Mouse (Mus musculus): ENCODE results near the gene Spata31d1a. TPM values are rescaled to one million over a fixed set of nuclear protein-coding genes. Genes with fewer than 3 reads are reported as not detected.

The Spata31d1a gene
- total RNA-seq, 1 experiment, result 2.2 TPM

- in situ Hi-C loops (cut with MboI; ENCODE audit: low sequenced_read_pairs in 2 of 2, unreplicated experiment in 2 of 2), result no loop called here
Measured at GRCm38 (mm10) chr13:59657781-59658180, 52.3 kb downstream of the Spata31d1a start.

DNA sequence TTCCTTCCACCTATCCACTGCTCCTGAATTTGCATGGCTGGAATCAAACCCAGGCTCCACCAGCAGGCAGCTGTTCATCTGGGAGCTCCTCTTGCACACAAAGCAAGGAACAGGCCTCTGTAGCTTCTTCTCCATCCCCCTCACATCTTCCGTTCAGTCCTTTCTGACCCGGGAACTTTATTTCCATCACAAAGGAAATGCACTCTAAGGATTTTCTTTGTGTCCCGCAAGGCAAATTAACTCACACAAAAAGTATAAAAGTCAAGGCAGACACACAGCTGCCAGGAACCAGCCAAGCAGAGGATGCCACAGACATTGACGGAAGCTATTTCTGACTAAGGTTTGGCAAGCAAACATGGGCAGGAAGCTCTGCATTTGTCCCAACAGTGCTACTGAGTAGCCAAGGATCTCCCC lies 53.1 kb downstream of the Spata31d1a start:
- Histone ChIP-seq H3K4me1 (ENCODE audit: control insufficient read depth in 2 of 2, insufficient read depth in 2 of 2, low read length in 2 of 2, poor library complexity in 1 of 2) (peaks cover 31 to 49% of the 10 kb centered on the region in 2 experiments), H3K36me3 (ENCODE audit: control insufficient read depth, insufficient read depth, low read length, poor library complexity, severe bottlenecking) (peaks cover 6% of the 10 kb centered on the region; the same call in 1 of the 2 replicates), H3K27ac (ENCODE audit: insufficient read depth, low read depth, low read length, poor library complexity, severe bottlenecking) (peak overlapping the region; percentile 97), H3K9me3 (ENCODE audit: control insufficient read depth, insufficient read depth, low read depth, low read length) (no peaks in the 10 kb centered on the region), H3K4me3 (ENCODE audit: insufficient read depth in 1 of 2, low read depth in 1 of 2, low read length in 2 of 2, poor library complexity in 1 of 2, severe bottlenecking in 1 of 2) (peak overlapping the region in 1 of 2 experiments; percentile 14; a peak in 1 of 4 replicates), H3K9ac (ENCODE audit: insufficient read depth, low read depth, low read length, poor library complexity, severe bottlenecking) (peak overlapping the region; percentile 46; the same call in 1 of the 2 replicates)
- peak; percentile 75 for DNase-seq (ENCODE audit: low read depth, low spot score)
- TF ChIP-seq MAFK (IDR thresholded peaks at IDR 0.05; ENCODE audit: insufficient read depth, low read depth, low read length), result peak; percentile 87
- TF ChIP-seq ZC3H11A (IDR thresholded peaks at IDR 0.05; ENCODE audit: borderline replicate concordance, low read depth, low read length), result no peak
- in situ Hi-C loops (cut with MboI; ENCODE audit: low sequenced_read_pairs in 2 of 2, unreplicated experiment in 2 of 2), result no loop called here

More at GRCm38 (mm10) chr13:59657781-59658180, 52.3 kb downstream of the Spata31d1a start:
- no peak overlapping the region for H3K4me3 ChIP-seq (ENCODE audit: insufficient read depth in 1 of 2, low read depth in 1 of 2, low read length in 2 of 2, poor library complexity in 1 of 2, severe bottlenecking in 1 of 2)
- peaks cover 34 to 51% of the 10 kb centered on the region in 2 experiments for H3K4me1 ChIP-seq (ENCODE audit: control insufficient read depth in 2 of 2, insufficient read depth in 2 of 2, low read length in 2 of 2, poor library complexity in 1 of 2)
- H3K9me3 ChIP-seq (ENCODE audit: control insufficient read depth, insufficient read depth, low read depth, low read length), result no peaks in the 10 kb centered on the region
- H3K36me3 ChIP-seq (ENCODE audit: control insufficient read depth, insufficient read depth, low read length, poor library complexity, severe bottlenecking), result peaks cover 9% of the 10 kb centered on the region; the same call in 1 of the 2 replicates
- no peak for DNase-seq (ENCODE audit: low read depth, low spot score)
- H3K9ac ChIP-seq (ENCODE audit: insufficient read depth, low read depth, low read length, poor library complexity, severe bottlenecking), result peak overlapping the region; percentile 1; the same call in 1 of the 2 replicates
- TF ChIP-seq ZNF384 (IDR thresholded peaks at IDR 0.05; ENCODE audit: low read depth, low read length) (no peak), HCFC1 (IDR thresholded peaks at IDR 0.05; ENCODE audit: borderline replicate concordance, insufficient read depth, low read length) (no peak), CHD2 (IDR thresholded peaks at IDR 0.05; ENCODE audit: low read depth, low read length) (no peak), MAFK (IDR thresholded peaks at IDR 0.05; ENCODE audit: insufficient read depth, low read depth, low read length) (no peak), ZC3H11A (IDR thresholded peaks at IDR 0.05; ENCODE audit: borderline replicate concordance, low read depth, low read length) (no peak)
- H3K27ac ChIP-seq (ENCODE audit: insufficient read depth, low read depth, low read length, poor library complexity, severe bottlenecking), result peak overlapping the region; percentile 97; the same call in 1 of the 2 replicates

DNA sequence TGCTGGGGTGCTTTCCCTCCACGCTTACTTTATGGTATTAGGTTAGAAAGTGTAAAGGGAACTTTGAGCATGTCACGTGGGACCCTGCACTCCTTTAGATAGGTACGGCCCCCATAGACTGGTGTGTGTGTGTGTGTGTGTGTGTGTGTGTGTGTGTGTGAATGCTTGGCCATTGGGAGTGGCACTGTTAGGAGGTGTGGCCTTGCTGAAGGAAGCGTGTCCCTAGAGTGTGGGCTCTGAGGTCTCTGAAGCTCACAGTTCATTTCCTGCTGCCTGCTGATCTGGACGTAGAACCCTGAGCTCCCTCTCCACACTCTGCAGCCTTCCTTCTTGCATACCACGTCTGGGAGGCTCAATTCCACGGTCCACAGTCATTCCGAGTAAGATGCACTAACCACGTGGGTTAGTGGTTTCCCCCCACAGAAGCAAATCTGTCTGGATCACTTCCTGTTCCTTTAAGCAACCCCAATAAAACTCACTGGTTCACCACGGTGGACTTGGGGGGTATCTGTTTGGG lies 53.8 kb downstream of the Spata31d1a start:
- Histone ChIP-seq H3K27ac (ENCODE audit: insufficient read depth, low read depth, low read length, poor library complexity, severe bottlenecking) (peak overlapping the region; percentile 97), H3K36me3 (ENCODE audit: control insufficient read depth, insufficient read depth, low read length, poor library complexity, severe bottlenecking) (peaks cover 3% of the 10 kb centered on the region; the same call in 1 of the 2 replicates), H3K4me3 (ENCODE audit: insufficient read depth in 1 of 2, low read depth in 1 of 2, low read length in 2 of 2, poor library complexity in 1 of 2, severe bottlenecking in 1 of 2) (peak overlapping the region in 1 of 2 experiments; percentile 18; a peak in 1 of 4 replicates), H3K9ac (ENCODE audit: insufficient read depth, low read depth, low read length, poor library complexity, severe bottlenecking) (peak overlapping the region; percentile 46; the same call in 1 of the 2 replicates), H3K9me3 (ENCODE audit: control insufficient read depth, insufficient read depth, low read depth, low read length) (no peaks in the 10 kb centered on the region), H3K4me1 (ENCODE audit: control insufficient read depth in 2 of 2, insufficient read depth in 2 of 2, low read length in 2 of 2, poor library complexity in 1 of 2) (peaks cover 28 to 46% of the 10 kb centered on the region in 2 experiments)
- TF ChIP-seq ZC3H11A (IDR thresholded peaks at IDR 0.05; ENCODE audit: borderline replicate concordance, low read depth, low read length), result no peak
- no peak for TF ChIP-seq HCFC1 (IDR thresholded peaks at IDR 0.05; ENCODE audit: borderline replicate concordance, insufficient read depth, low read length)
- TF ChIP-seq MAFK (IDR thresholded peaks at IDR 0.05; ENCODE audit: insufficient read depth, low read depth, low read length), result no peak
- no peak for TF ChIP-seq ZNF384 (IDR thresholded peaks at IDR 0.05; ENCODE audit: low read depth, low read length)
- TF ChIP-seq CHD2 (IDR thresholded peaks at IDR 0.05; ENCODE audit: low read depth, low read length), result no peak
- no peak for DNase-seq (ENCODE audit: low read depth, low spot score)
- in situ Hi-C loops (cut with MboI; ENCODE audit: low sequenced_read_pairs in 2 of 2, unreplicated experiment in 2 of 2), result no loop called here

GRCm38 (mm10) chr13:59655718-59656315 lies 54.3 kb downstream of the Spata31d1a start:
- H3K9me3 ChIP-seq (ENCODE audit: control insufficient read depth, insufficient read depth, low read depth, low read length), result no peaks in the 10 kb centered on the region
- peaks cover 25 to 46% of the 10 kb centered on the region in 2 experiments for H3K4me1 ChIP-seq (ENCODE audit: control insufficient read depth in 2 of 2, insufficient read depth in 2 of 2, low read length in 2 of 2, poor library complexity in 1 of 2)
- no peak for TF ChIP-seq ZNF384 (IDR thresholded peaks at IDR 0.05; ENCODE audit: low read depth, low read length)
- TF ChIP-seq CHD2 (IDR thresholded peaks at IDR 0.05; ENCODE audit: low read depth, low read length), result no peak
- no peak for TF ChIP-seq MAFK (IDR thresholded peaks at IDR 0.05; ENCODE audit: insufficient read depth, low read depth, low read length)
- TF ChIP-seq ZC3H11A (IDR thresholded peaks at IDR 0.05; ENCODE audit: borderline replicate concordance, low read depth, low read length), result no peak
- TF ChIP-seq HCFC1 (IDR thresholded peaks at IDR 0.05; ENCODE audit: borderline replicate concordance, insufficient read depth, low read length), result no peak
- no peak for DNase-seq (ENCODE audit: low read depth, low spot score)
- no peak overlapping the region for H3K4me3 ChIP-seq (ENCODE audit: insufficient read depth in 1 of 2, low read depth in 1 of 2, low read length in 2 of 2, poor library complexity in 1 of 2, severe bottlenecking in 1 of 2)
- in situ Hi-C loops (cut with MboI; ENCODE audit: low sequenced_read_pairs in 2 of 2, unreplicated experiment in 2 of 2), result no loop called here
- H3K36me3 ChIP-seq (ENCODE audit: control insufficient read depth, insufficient read depth, low read length, poor library complexity, severe bottlenecking), result peaks cover 3% of the 10 kb centered on the region; the same call in 1 of the 2 replicates
- peak overlapping the region; percentile 97 for H3K27ac ChIP-seq (ENCODE audit: insufficient read depth, low read depth, low read length, poor library complexity, severe bottlenecking)
- H3K9ac ChIP-seq (ENCODE audit: insufficient read depth, low read depth, low read length, poor library complexity, severe bottlenecking), result peak overlapping the region; percentile 37; the same call in 1 of the 2 replicates

Data from ES-E14 (cell line).